Mouse (Mus musculus) brown adipose tissue, adult 24 weeks (tissue): Measurements from ENCODE around the gene Srr. TPM values are rescaled to one million over a fixed set of nuclear protein-coding genes. Genes with fewer than 3 reads are reported as not detected.
A peak's percentile ranks its signal among the peaks of the same experiment; 100 is the strongest.

Experiments
- H3K27ac ChIP-seq: fragments of 200-500 bp; replicated peaks from 2 replicates; pipeline ENCODE4 v1.5.1; 2012; ENCODE audit warnings: low read depth, mild to moderate bottlenecking, low read length
- H3K4me1 ChIP-seq: fragments of 200-500 bp; 2 replicates; pipeline ENCODE4 v1.6.1; 2012; ENCODE audit warnings: low read length, mixed read lengths; ENCODE audit not compliant: control insufficient read depth, insufficient read depth, insufficient read length
- H3K4me3 ChIP-seq: fragments of 200-500 bp; 2 replicates; pipeline ENCODE4 v1.5.1; 2012; ENCODE audit warnings: low read depth, mild to moderate bottlenecking, low read length, moderate library complexity; ENCODE audit not compliant: insufficient read depth
- polyA plus RNA-seq: library from polyadenylated mRNA; stranded (reverse); fragments of >200 nt; gene quantifications from 2 replicates; pipeline ENCODE4 v1.2.4, GENCODE M21; 2012; ENCODE audit not compliant: missing spikeins, insufficient read depth, insufficient read length

Gene Srr
- polyA plus RNA-seq, 1 experiment = 47.4 TPM

GRCm38 (mm10) chr11:74927236-74927725, 1.5 kb upstream of the Srr start:
- Histone ChIP-seq H3K4me3 (no peak overlapping the region), H3K27ac (no peak overlapping the region), H3K4me1 (peaks cover 5% of the 10 kb centered on the region; the same call in 1 of the 2 replicates)

- Histone ChIP-seq H3K27ac (peak overlapping the region; percentile 93), H3K4me3 (peak overlapping the region; percentile 94), H3K4me1 (peaks cover 5% of the 10 kb centered on the region; the same call in 1 of the 2 replicates)
These were observed 749 bp upstream of the Srr start for GRCm38 (mm10) chr11:74926388-74927005.

GRCm38 (mm10) chr11:74924149-74924548, 1.6 kb downstream of the Srr start:
- H3K27ac ChIP-seq = no peak overlapping the region

GRCm38 (mm10) chr11:74919249-74919648, 6.5 kb downstream of the Srr start:
- H3K27ac ChIP-seq = no peak overlapping the region
- no peak overlapping the region for H3K4me3 ChIP-seq
- no peaks in the 10 kb centered on the region for H3K4me1 ChIP-seq

More at GRCm38 (mm10) chr11:74924149-74924548, 1.6 kb downstream of the Srr start:
- Histone ChIP-seq H3K4me1 (peaks cover 5% of the 10 kb centered on the region; the same call in 1 of the 2 replicates), H3K4me3 (no peak overlapping the region)

- Histone ChIP-seq H3K27ac (no peak overlapping the region), H3K4me3 (no peak overlapping the region), H3K4me1 (no peaks in the 10 kb centered on the region)
These were observed 13.3 kb downstream of the Srr start for GRCm38 (mm10) chr11:74912492-74912891.

- no peak overlapping the region for H3K27ac ChIP-seq
- H3K4me3 ChIP-seq = no peak overlapping the region
- no peaks in the 10 kb centered on the region for H3K4me1 ChIP-seq
These were observed 15.8 kb downstream of the Srr start for GRCm38 (mm10) chr11:74909978-74910377.

GRCm38 (mm10) chr11:74908618-74909399, 16.9 kb downstream of the Srr start:
- H3K4me1 ChIP-seq = no peaks in the 10 kb centered on the region
- no peak overlapping the region for H3K27ac ChIP-seq
- no peak overlapping the region for H3K4me3 ChIP-seq

GRCm38 (mm10) chr11:74907850-74908249, 17.9 kb downstream of the Srr start:
- H3K4me3 ChIP-seq = no peak overlapping the region
- H3K27ac ChIP-seq = no peak overlapping the region
- no peaks in the 10 kb centered on the region for H3K4me1 ChIP-seq

GRCm38 (mm10) chr11:74902416-74902815, 23.3 kb downstream of the Srr start:
- Histone ChIP-seq H3K4me3 (no peak overlapping the region), H3K27ac (no peak overlapping the region), H3K4me1 (no peaks in the 10 kb centered on the region)

GRCm38 (mm10) chr11:74901555-74901954, 24.2 kb downstream of the Srr start:
- no peak overlapping the region for H3K4me3 ChIP-seq
- H3K27ac ChIP-seq = no peak overlapping the region
- no peaks in the 10 kb centered on the region for H3K4me1 ChIP-seq

GRCm38 (mm10) chr11:74898517-74898827, 27.3 kb downstream of the Srr start:
- no peaks in the 10 kb centered on the region for H3K4me1 ChIP-seq
- H3K4me3 ChIP-seq = peak overlapping the region; percentile 76
- H3K27ac ChIP-seq = no peak overlapping the region

GRCm38 (mm10) chr11:74897678-74898516, 27.9 kb downstream of the Srr start, which contains the start of gene Tsr1:
Gene Tsr1 (plus strand): TSS chr11:74898071.
- no peaks in the 10 kb centered on the region for H3K4me1 ChIP-seq
- H3K27ac ChIP-seq = peak within 1 kb of the TSS; percentile 44
- H3K4me3 ChIP-seq = peak within 1 kb of the TSS; percentile 76

GRCm38 (mm10) chr11:74896901-74897677, 28.7 kb downstream of the Srr start, which contains the start of gene Sgsm2:
Gene Sgsm2 (minus strand): TSS chr11:74897060.
- Histone ChIP-seq H3K4me3 (peak within 1 kb of the TSS; percentile 76), H3K27ac (peak within 1 kb of the TSS; percentile 25; the same call in 1 of the 2 replicates)

More at GRCm38 (mm10) chr11:74896901-74897677, 28.7 kb downstream of the Srr start, which contains the start of gene Sgsm2:
- H3K4me1 ChIP-seq = no peaks in the 10 kb centered on the region
